Mouse (Mus musculus) heart, postnatal 36 days (tissue): ENCODE data around the gene Gm10770. TPM values are rescaled to one million over a fixed set of nuclear protein-coding genes. Genes with fewer than 3 reads are reported as not detected.
"Not testable (repeated sequence)": the region's sequence is repeated elsewhere in the genome, so short reads cannot be mapped to it uniquely, and the experiment has no call there.

Experiments
- DNase-seq, 2 experiments: peaks; one replicate each; pipeline ENCODE4 v3.0.0; 2021 to 2022
- intact Hi-C: fragments of 180-260 bp; cut with DNase I; formaldehyde crosslinking; loops from one replicate; pipeline ENCODE4 v1.15.1; 2025
- total RNA-seq, 2 experiments: library from RNA; stranded (reverse); gene quantifications; 2 replicates each; pipeline ENCODE4 v1.2.3; 2021

Gm10770 gene
- total RNA-seq, result not detected

- intact Hi-C loops, result not testable (repeated sequence)
These were observed at the start of gene Gm10770 for GRCm38 (mm10) chr2:150179579-150179978. TSS of gene Gm10770 (minus strand) at chr2:150179679.

DNA sequence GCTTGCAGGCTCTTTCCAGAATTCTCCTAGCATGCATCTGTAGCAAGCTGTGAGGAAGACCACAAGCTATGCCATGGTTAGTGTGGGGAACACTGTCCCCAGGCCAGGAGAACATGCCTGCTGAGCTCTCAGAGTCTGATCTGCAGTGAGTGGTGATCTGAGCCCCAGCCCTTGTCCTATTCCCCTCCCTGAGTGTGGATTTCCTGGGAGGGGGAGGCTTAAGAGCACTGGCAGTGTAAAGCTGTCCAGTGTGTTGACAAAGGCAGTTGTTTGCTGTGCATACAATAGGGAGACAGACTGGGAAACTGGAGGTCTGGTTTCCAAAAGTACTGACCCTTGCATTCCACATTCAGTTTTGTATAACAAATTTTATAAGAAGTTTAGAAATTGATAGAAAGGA is 43.8 kb upstream of the Gm10770 start:
- DNase-seq, intact Hi-C loops: not testable (repeated sequence)

More at GRCm38 (mm10) chr2:150179579-150179978, at the start of gene Gm10770:
- DNase-seq, result not testable (repeated sequence)

GRCm38 (mm10) chr2:150218363-150218725 is 38.9 kb upstream of the Gm10770 start:
- DNase-seq, result not testable (repeated sequence)
- intact Hi-C loops, result loop anchor here (5.0 kb wide), 1 partner anchor 234 kb away; the partner anchor contains the start of gene Zfp442

GRCm38 (mm10) chr2:150217600-150218362 is 38.3 kb upstream of the Gm10770 start, which contains the start of gene Zfp937:
TSS of gene Zfp937 (plus strand) at chr2:150218073.
- intact Hi-C loops, result loop anchor here (5.0 kb wide), 1 partner anchor 235 kb away; the partner anchor contains the start of gene Zfp442

GRCm38 (mm10) chr2:150181570-150181999 is 2.1 kb upstream of the Gm10770 start, which contains the start of gene Gm14139:
TSS of gene Gm14139 (plus strand) at chr2:150181755.
- intact Hi-C loops, result not testable (repeated sequence)

More at GRCm38 (mm10) chr2:150217600-150218362, 38.3 kb upstream of the Gm10770 start, which contains the start of gene Zfp937:
- peak; percentile 68 for DNase-seq

DNA sequence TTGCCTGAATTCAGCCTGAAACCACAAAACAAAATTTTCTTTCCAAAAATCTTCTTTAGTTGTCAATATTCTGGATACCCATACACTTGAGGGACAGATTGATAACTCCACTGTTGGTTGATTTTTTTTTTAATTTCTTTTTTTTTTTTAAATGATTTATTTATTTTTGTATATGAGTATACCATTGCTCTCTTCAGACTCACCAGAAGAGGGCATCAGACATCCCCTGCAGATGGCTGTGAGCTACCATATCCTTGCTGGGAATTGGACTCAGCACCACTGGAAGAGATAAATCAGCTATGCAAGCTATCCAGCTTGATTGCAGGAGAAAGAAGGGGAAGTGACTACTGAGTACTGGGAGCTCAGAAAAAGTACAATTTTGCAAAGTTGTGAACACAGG is 1.6 kb upstream of the Gm10770 start:
- intact Hi-C loops, DNase-seq: not testable (repeated sequence)

More at GRCm38 (mm10) chr2:150181570-150181999, 2.1 kb upstream of the Gm10770 start, which contains the start of gene Gm14139:
- not testable (repeated sequence) for DNase-seq

DNA sequence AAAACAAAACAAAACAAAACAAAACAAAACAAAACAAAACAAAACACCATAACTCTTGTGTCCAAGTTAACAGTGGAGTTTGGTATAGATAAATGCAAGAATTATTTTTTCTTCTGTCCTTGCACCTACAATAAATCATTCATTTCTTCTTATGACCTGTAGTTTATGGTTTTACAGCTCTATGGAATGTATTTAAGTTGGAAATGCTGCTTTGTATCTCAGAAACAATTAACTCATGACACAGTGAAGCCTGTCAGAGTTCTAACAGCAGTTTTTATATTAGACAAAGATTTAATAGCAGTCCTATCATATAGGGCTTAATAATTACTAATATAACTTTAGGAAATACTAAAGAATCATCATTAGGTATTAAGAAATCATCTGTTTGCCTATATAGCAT is 5.6 kb downstream of the Gm10770 start:
- DNase-seq, result no peak

DNA sequence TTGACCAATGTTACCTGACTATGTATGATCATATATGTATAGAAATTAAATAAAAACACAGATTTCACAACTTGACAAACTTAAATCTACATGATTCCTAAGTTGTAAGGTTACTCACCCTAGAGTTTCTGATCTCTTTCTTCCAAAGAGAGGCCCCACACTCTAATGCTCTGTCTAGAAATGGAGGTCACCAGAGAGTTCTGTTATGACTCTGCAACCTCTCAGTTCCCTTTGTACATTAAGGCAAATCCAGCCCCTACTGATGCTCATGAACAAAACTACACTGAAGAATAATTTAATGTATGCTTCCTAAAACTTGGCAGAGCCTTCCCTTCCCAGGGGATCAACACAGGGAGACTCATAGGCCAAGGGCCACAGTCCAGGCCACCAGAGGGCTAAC is 12.8 kb downstream of the Gm10770 start:
- no peak for DNase-seq
- intact Hi-C loops, result no loop called here

More for the DNA sequence above, 5.6 kb downstream of the Gm10770 start:
- intact Hi-C loops, result no loop called here

DNA sequence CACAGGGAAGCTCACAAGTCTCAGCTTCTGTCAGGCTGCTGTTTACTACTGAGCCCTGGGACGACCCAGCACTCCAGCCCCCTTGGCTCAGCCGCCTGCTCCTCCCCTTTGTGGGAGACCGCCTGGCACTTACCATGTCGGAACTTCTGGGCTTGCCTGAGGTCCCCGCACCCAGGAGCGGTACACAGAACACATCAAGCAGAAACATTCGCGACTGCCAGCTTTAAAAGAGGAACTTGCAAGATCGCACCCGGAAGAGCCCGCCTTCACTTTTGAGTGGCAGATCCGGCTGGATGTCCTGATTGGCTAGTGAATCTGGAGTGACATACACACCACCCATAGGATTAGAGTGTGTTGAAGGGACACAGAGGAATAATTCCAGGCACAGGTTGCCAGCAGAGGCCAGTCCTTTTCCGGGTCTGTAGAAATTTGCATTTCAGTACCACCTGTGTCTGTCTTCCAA is 43.0 kb downstream of the Gm10770 start, which contains the start of gene Zfp120:
TSS of gene Zfp120 (minus strand) at position 274 of the 463 bp plus-strand sequence.
- DNase-seq, result peak; percentile 78 to 85
- intact Hi-C loops, result loop anchor here (10.0 kb wide), 2 partner anchors 178 to 898 kb away; partner anchors contain the start of genes Nanp and Ninl

GRCm38 (mm10) chr2:150132773-150133172 is 46.7 kb downstream of the Gm10770 start:
- no peak for DNase-seq
- intact Hi-C loops, result loop anchor here (10.0 kb wide), 2 partner anchors 182 to 902 kb away; partner anchors contain the start of genes Nanp and Ninl

DNA sequence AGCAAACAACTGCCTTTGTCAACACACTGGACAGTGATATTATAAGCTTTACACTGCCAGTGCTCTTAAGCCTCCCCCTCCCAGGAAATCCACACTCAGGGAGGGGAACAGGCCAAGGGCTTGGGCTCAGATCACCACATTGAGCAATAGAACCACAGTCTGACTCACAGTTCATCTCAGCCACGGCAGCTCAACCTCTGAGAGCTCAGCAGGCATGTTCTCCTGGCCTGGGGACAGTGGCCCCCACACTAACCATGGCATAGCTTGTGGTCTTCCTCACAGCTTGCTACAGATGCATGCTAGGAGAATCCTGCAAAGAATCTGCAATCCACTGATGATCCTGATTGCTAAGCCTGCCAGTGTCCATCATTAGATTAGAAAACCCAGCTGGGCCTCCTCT is 47.5 kb downstream of the Gm10770 start:
- not testable (repeated sequence) for DNase-seq
- intact Hi-C loops, result loop anchor here (10.0 kb wide), 2 partner anchors 183 to 903 kb away; partner anchors contain the start of genes Nanp and Ninl

Other genes starting within 250 kb of the Gm10770 start
- 1 to 10 TPM; 6.4 TPM for gene Zfp120, start 43.0 kb downstream of the Gm10770 start, total RNA-seq
- gene Gm14139, start 2.1 kb upstream of the Gm10770 start, total RNA-seq, result not detected
- 1 to 10 TPM; 2.2 to 2.4 TPM for gene Zfp937, start 38.4 kb upstream of the Gm10770 start, total RNA-seq
- gene Gm21994, start 75.9 kb upstream of the Gm10770 start, total RNA-seq, result 1 to 10 TPM; 2.1 to 2.4 TPM
- not detected for gene Gm14124, start 77.8 kb upstream of the Gm10770 start, total RNA-seq
- 1 to 10 TPM in 1 of 2 experiments, not detected in 1; 2.2 TPM for gene Gm10130, start 144.0 kb upstream of the Gm10770 start, total RNA-seq
- 1 to 10 TPM; 1.7 to 2.9 TPM for gene 3300002I08Rik, start 183.1 kb upstream of the Gm10770 start, total RNA-seq